ENCODE assay signal across 16 mouse cellular contexts in the genomic region with DNA sequence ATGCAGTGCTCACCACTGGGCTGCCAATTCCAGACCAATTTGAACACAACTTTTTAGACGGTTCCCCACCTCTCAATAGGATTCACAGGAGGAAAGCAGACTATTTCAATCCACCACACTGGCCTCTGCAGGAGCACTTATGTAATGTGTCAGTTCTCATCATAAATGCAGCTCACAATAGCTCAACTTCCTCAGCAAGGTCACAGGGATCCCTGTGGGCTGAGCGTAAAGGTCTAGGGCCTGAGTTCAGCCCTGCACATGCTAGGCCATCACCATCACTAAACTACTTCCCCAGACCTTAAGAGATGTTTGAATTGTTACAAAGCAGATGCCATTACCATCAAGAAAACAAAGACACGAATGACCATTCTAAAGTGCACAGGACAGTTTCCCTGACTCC. TPM values are rescaled to one million over a fixed set of nuclear protein-coding genes. Genes with fewer than 3 reads are reported as not detected.
DNase-seq lines count a peak whose midpoint lies in the region; ATAC-seq and TF ChIP-seq lines count a peak whose summit lies in the region.
"Had no signal": no experiment of that assay in that cellular context is flagged by ENCODE, and none has a peak within 500 bp of the region (broad histone marks: within the 10 kb centered on the region; RNA-seq: fewer than 3 reads in every experiment).

No protein-coding gene starts in this region.

- 70% methylated on average over 3 of the region's 3 CpGs for WGBS in heart, embryonic 12.5 days
- WGBS in heart, embryonic 10.5 days, result 78% methylated on average over 3 of the region's 3 CpGs
- WGBS in lung, embryonic 16.5 days, result 60% methylated on average over 3 of the region's 3 CpGs
- WGBS in heart, embryonic 15.5 days, result 56% methylated on average over 3 of the region's 3 CpGs
- WGBS in kidney, adult 2 months, result 58% methylated on average over 3 of the region's 3 CpGs

- no peak for DNase-seq in heart, embryonic 10.5 days (ENCODE audit: low spot score)
- no peak for DNase-seq in lung, postnatal 4 days
- peak; percentile 28 for DNase-seq in skeletal muscle tissue, adult 2 months (ENCODE audit: low read depth, low spot score)
- no peak for DNase-seq in kidney, adult 2 months
- DNase-seq: adrenal gland, postnatal 36 days; cerebellum, postnatal 10 days; right cerebral cortex, postnatal 25 days; thymus, postnatal 36 days had no signal

- no peak for ATAC-seq in heart, embryonic 12.5 days (ENCODE audit: insufficient number of reproducible peaks, low FRiP score)
- ATAC-seq in lung, embryonic 16.5 days (ENCODE audit: low read depth), result no peak
- ATAC-seq in heart, embryonic 15.5 days (replicated peaks; ENCODE audit: insufficient number of reproducible peaks, insufficient read depth, low FRiP score, low read depth), result no peak
- ATAC-seq: hindbrain, embryonic 16.5 days; liver, embryonic 12.5 days had no signal

- H3K4me1 ChIP-seq in heart, embryonic 12.5 days (replicated peaks), result peaks cover 48% of the 10 kb centered on the region
- peaks cover 33% of the 10 kb centered on the region for H3K4me1 ChIP-seq in heart, embryonic 10.5 days
- peaks cover 30% of the 10 kb centered on the region for H3K4me1 ChIP-seq in lung, embryonic 16.5 days (replicated peaks; ENCODE audit: control insufficient read depth, insufficient read depth, low read length)
- H3K4me1 ChIP-seq in heart, embryonic 15.5 days (replicated peaks), result peaks cover 42% of the 10 kb centered on the region
- peaks cover 5% of the 10 kb centered on the region for H3K4me1 ChIP-seq in kidney, adult 2 months (ENCODE audit: control insufficient read depth, insufficient read depth, low read length)

- H3K27ac ChIP-seq in heart, embryonic 12.5 days (ENCODE audit: poor library complexity, severe bottlenecking), result peak overlapping the region; percentile 23; the same call in 1 of the 2 replicates
- H3K27ac ChIP-seq in heart, embryonic 10.5 days, result no peak overlapping the region
- peak overlapping the region; percentile 48 for H3K27ac ChIP-seq in lung, embryonic 16.5 days (ENCODE audit: low read length)
- H3K27ac ChIP-seq in heart, embryonic 15.5 days, result peak overlapping the region; percentile 51
- no peak overlapping the region for H3K27ac ChIP-seq in kidney, adult 2 months (ENCODE audit: insufficient read depth, low read depth, low read length)
- H3K27ac ChIP-seq: kidney, postnatal 0 days; liver, embryonic 12.5 days; midbrain, embryonic 10.5 days; neural tube, embryonic 13.5 days had no signal

- TF ChIP-seq CTCF in kidney, adult 2 months (conservative IDR thresholded peaks at IDR 0.05; ENCODE audit: insufficient read depth, insufficient read length, low read depth, low read length), result no peak

- no peaks in the 10 kb centered on the region for H3K9me3 ChIP-seq in heart, embryonic 12.5 days (replicated peaks)
- no peaks in the 10 kb centered on the region for H3K9me3 ChIP-seq in heart, embryonic 10.5 days
- no peaks in the 10 kb centered on the region for H3K9me3 ChIP-seq in lung, embryonic 16.5 days (ENCODE audit: control insufficient read depth, low read length)
- no peaks in the 10 kb centered on the region for H3K9me3 ChIP-seq in heart, embryonic 15.5 days (replicated peaks)
- H3K9me3 ChIP-seq: liver, embryonic 12.5 days; midbrain, embryonic 10.5 days; neural tube, embryonic 13.5 days had no signal

- H3K27me3 ChIP-seq in heart, embryonic 12.5 days (replicated peaks), result no peaks in the 10 kb centered on the region
- no peaks in the 10 kb centered on the region for H3K27me3 ChIP-seq in heart, embryonic 10.5 days (ENCODE audit: insufficient read depth, poor library complexity, severe bottlenecking)
- H3K27me3 ChIP-seq in lung, embryonic 16.5 days (ENCODE audit: control insufficient read depth, insufficient read depth, low read depth, low read length), result no peaks in the 10 kb centered on the region
- H3K27me3 ChIP-seq in heart, embryonic 15.5 days, result no peaks in the 10 kb centered on the region
- H3K27me3 ChIP-seq in kidney, adult 2 months (replicated peaks; ENCODE audit: control insufficient read depth, insufficient read depth, low read length), result no peaks in the 10 kb centered on the region
- H3K27me3 ChIP-seq: liver, embryonic 12.5 days; neural tube, embryonic 13.5 days had no signal

- H3K4me2 ChIP-seq in heart, embryonic 12.5 days, result no peak overlapping the region
- no peak overlapping the region for H3K4me2 ChIP-seq in lung, embryonic 16.5 days (ENCODE audit: low read depth, low read length)
- H3K4me2 ChIP-seq in heart, embryonic 15.5 days, result no peak overlapping the region
- H3K4me2 ChIP-seq: liver, embryonic 12.5 days; neural tube, embryonic 13.5 days had no signal

- no peak for TF ChIP-seq POLR2A in kidney, adult 2 months (IDR thresholded peaks at IDR 0.05; ENCODE audit: low read depth, low read length)

- no peak overlapping the region for H3K9ac ChIP-seq in heart, embryonic 12.5 days
- H3K9ac ChIP-seq in lung, embryonic 16.5 days (ENCODE audit: low read length), result no peak overlapping the region
- no peak overlapping the region for H3K9ac ChIP-seq in heart, embryonic 15.5 days
- H3K9ac ChIP-seq: liver, embryonic 12.5 days; neural tube, embryonic 13.5 days had no signal

- H3K4me3 ChIP-seq in heart, embryonic 12.5 days, result no peak overlapping the region
- no peak overlapping the region for H3K4me3 ChIP-seq in heart, embryonic 10.5 days
- no peak overlapping the region for H3K4me3 ChIP-seq in lung, embryonic 16.5 days (ENCODE audit: low read length)
- H3K4me3 ChIP-seq in heart, embryonic 15.5 days, result no peak overlapping the region
- no peak overlapping the region for H3K4me3 ChIP-seq in kidney, adult 2 months (ENCODE audit: insufficient read depth, low read depth, low read length)
- H3K4me3 ChIP-seq: liver, embryonic 12.5 days; midbrain, embryonic 10.5 days; neural tube, embryonic 13.5 days had no signal

- H3K36me3 ChIP-seq in heart, embryonic 12.5 days, result 0 out of 2 replicates have a peak, but pooled peaks cover 18% of the 10 kb centered on the region
- peaks cover 11% of the 10 kb centered on the region for H3K36me3 ChIP-seq in heart, embryonic 10.5 days
- H3K36me3 ChIP-seq in lung, embryonic 16.5 days (ENCODE audit: control insufficient read depth, insufficient read depth, low read length), result peaks cover 2% of the 10 kb centered on the region
- peaks cover 7% of the 10 kb centered on the region; the same call in 1 of the 2 replicates for H3K36me3 ChIP-seq in heart, embryonic 15.5 days
- H3K36me3 ChIP-seq in kidney, adult 2 months (ENCODE audit: control insufficient read depth, insufficient read depth, low read length), result no peaks in the 10 kb centered on the region

RNA-seq across cellular contexts. Expression of a gene that starts 58.9 kb away (rescaled TPM):
- polyA plus RNA-seq in heart, embryonic 12.5 days (2016; fragmentation: Nextera tagmentation; extraction: Ambion mirVana), result 12.4 and 13.6 TPM in 2 replicates
- polyA plus RNA-seq in heart, embryonic 10.5 days (2016; fragmentation: Nextera tagmentation; extraction: Ambion mirVana), result 9.2 and 12.1 TPM in 2 replicates
- 11.0 and 11.1 TPM in 2 replicates for polyA plus RNA-seq in lung, embryonic 16.5 days (2015; fragmentation: Nextera tagmentation; extraction: Ambion mirVana)
- 6.2 and 8.6 TPM in 2 replicates for polyA plus RNA-seq in heart, embryonic 15.5 days (2015; fragmentation: Nextera tagmentation; extraction: Ambion mirVana)
- polyA plus RNA-seq in kidney, adult 2 months (2012; rRNA removed), result 18.9 and 19.0 TPM in 2 replicates

Comparison
In these comparisons a context has a peak if more than half of its experiments do, and no peak if none do; other contexts are left out.
1. H3K27ac ChIP-seq: peak in heart, embryonic 12.5 days (single experiment), lung, embryonic 16.5 days (single experiment) and heart, embryonic 15.5 days (single experiment); none in heart, embryonic 10.5 days (single experiment) and kidney, adult 2 months (single experiment).